Mouse (Mus musculus): ENCODE results near the gene Tmem29.
"Not testable (repeated sequence)": the region's sequence is repeated elsewhere in the genome, so short reads cannot be mapped to it uniquely, and the experiment has no call there.

Gene Tmem29

GRCm38 (mm10) chrX:150458766-150459350 lies at the start of gene Tmem29:
Tmem29 (minus strand) TSS chrX:150459154.
- no peak for DNase-seq (ENCODE audit: extremely low read depth, low read depth, low spot score)

GRCm38 (mm10) chrX:150508696-150509095 lies 49.7 kb upstream of the Tmem29 start:
- no peak for DNase-seq (ENCODE audit: extremely low read depth, low read depth, low spot score)

- DNase-seq (ENCODE audit: extremely low read depth, low read depth, low spot score), result not testable (repeated sequence)
These were observed 28.9 kb upstream of the Tmem29 start for GRCm38 (mm10) chrX:150487811-150488210.

- not testable (repeated sequence) for DNase-seq (ENCODE audit: extremely low read depth, low read depth, low spot score)
These were observed 27.5 kb upstream of the Tmem29 start for GRCm38 (mm10) chrX:150486314-150487030.

- DNase-seq (ENCODE audit: extremely low read depth, low read depth, low spot score), result no peak
These were observed 19.2 kb upstream of the Tmem29 start for GRCm38 (mm10) chrX:150477854-150478780.

GRCm38 (mm10) chrX:150471416-150471815 lies 12.5 kb upstream of the Tmem29 start:
- DNase-seq (ENCODE audit: extremely low read depth, low read depth, low spot score), result no peak

- DNase-seq (ENCODE audit: extremely low read depth, low read depth, low spot score), result no peak
These were observed 9.3 kb upstream of the Tmem29 start for GRCm38 (mm10) chrX:150468266-150468665.

- not testable (repeated sequence) for DNase-seq (ENCODE audit: extremely low read depth, low read depth, low spot score)
These were observed 7.9 kb upstream of the Tmem29 start for GRCm38 (mm10) chrX:150466817-150467216.

- DNase-seq (ENCODE audit: extremely low read depth, low read depth, low spot score), result no peak
These were observed 1.2 kb upstream of the Tmem29 start for GRCm38 (mm10) chrX:150460143-150460542.

- DNase-seq (ENCODE audit: extremely low read depth, low read depth, low spot score), result no peak
These were observed 515 bp upstream of the Tmem29 start for GRCm38 (mm10) chrX:150459411-150459927.

GRCm38 (mm10) chrX:150458136-150458535 lies 818 bp downstream of the Tmem29 start:
- DNase-seq (ENCODE audit: extremely low read depth, low read depth, low spot score), result no peak

- DNase-seq (ENCODE audit: extremely low read depth, low read depth, low spot score), result no peak
These were observed 18.2 kb downstream of the Tmem29 start for GRCm38 (mm10) chrX:150440505-150441338.

- DNase-seq (ENCODE audit: extremely low read depth, low read depth, low spot score), result no peak
These were observed 22.6 kb downstream of the Tmem29 start for GRCm38 (mm10) chrX:150436373-150436772.

- DNase-seq (ENCODE audit: extremely low read depth, low read depth, low spot score), result no peak
These were observed 23.6 kb downstream of the Tmem29 start for GRCm38 (mm10) chrX:150435367-150435766.

GRCm38 (mm10) chrX:150413505-150413904 lies 45.4 kb downstream of the Tmem29 start:
- DNase-seq (ENCODE audit: extremely low read depth, low read depth, low spot score), result no peak
